Mouse (Mus musculus): Measurements from ENCODE around the gene Gm13871.
"Not testable (repeated sequence)": the region's sequence is repeated elsewhere in the genome, so short reads cannot be mapped to it uniquely, and the experiment has no call there.

Gene Gm13871

DNA sequence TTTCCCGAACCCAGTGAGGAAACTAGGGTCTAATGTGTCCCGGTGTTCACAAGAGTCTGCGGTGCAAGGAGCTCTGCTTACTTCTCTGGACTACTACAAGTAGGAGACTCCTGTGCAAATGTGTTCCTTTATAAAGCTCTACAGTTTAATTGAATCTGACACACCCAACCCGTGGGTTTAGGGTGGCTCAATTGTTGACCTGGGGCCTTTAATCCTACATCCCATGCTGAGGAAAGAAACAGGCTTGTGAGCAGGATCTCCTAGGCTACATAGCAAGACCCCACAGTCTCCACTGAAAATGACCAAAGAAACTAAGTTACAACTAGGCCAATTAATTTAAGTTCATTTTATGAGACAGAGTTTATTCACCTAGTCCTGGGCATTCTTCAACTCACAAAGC lies at the start of gene Gm13871:
Gm13871 (minus strand) TSS at position 101 of the 400 bp plus-strand sequence.
- not testable (repeated sequence) for DNase-seq

- no peak for DNase-seq
Observed at GRCm38 (mm10) chr4:73950375-73950896, 44.7 kb upstream of the Gm13871 start, which contains the start of gene 2310002L09Rik. 2310002L09Rik (minus strand) TSS chr4:73950846.

DNA sequence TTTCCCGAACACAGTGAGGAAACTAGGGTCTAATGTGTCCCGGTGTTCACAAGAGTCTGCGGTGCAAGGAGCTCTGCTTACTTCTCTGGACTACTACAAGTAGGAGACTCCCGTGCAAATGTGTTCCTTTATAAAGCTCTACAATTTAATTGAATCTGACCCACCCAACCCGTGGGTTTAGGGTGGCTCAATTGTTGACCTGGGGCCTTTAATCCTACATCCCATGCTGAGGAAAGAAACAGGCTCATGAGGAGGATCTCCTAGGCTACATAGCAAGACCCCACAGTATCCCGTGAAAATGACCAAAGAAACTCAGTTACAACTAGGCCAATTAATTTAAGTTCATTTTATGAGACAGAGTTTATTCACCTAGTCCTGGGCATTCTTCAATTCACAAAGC lies 14.9 kb upstream of the Gm13871 start, which contains the start of gene Gm11756:
Gm11756 (minus strand) TSS at position 101 of the 400 bp plus-strand sequence.
- not testable (repeated sequence) for DNase-seq

DNA sequence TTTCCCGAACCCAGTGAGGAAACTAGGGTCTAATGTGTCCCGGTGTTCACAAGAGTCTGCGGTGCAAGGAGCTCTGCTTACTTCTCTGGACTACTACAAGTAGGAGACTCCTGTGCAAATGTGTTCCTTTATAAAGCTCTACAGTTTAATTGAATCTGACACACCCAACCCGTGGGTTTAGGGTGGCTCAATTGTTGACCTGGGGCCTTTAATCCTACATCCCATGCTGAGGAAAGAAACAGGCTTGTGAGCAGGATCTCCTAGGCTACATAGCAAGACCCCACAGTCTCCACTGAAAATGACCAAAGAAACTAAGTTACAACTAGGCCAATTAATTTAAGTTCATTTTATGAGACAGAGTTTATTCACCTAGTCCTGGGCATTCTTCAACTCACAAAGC lies 14.7 kb downstream of the Gm13871 start, which contains the start of gene Gm11757:
Gm11757 (minus strand) TSS at position 101 of the 400 bp plus-strand sequence.
- not testable (repeated sequence) for DNase-seq

DNA sequence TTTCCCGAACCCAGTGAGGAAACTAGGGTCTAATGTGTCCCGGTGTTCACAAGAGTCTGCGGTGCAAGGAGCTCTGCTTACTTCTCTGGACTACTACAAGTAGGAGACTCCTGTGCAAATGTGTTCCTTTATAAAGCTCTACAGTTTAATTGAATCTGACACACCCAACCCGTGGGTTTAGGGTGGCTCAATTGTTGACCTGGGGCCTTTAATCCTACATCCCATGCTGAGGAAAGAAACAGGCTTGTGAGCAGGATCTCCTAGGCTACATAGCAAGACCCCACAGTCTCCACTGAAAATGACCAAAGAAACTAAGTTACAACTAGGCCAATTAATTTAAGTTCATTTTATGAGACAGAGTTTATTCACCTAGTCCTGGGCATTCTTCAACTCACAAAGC lies 29.6 kb downstream of the Gm13871 start, which contains the start of gene Gm11758:
Gm11758 (minus strand) TSS at position 101 of the 400 bp plus-strand sequence.
- not testable (repeated sequence) for DNase-seq

Measured in lung, postnatal 4 days (tissue).